Mouse (Mus musculus): ENCODE data around the gene Fam25c.

Fam25c gene

GRCm38 (mm10) chr14:34372646-34373045 lies 17.4 kb upstream of the Fam25c start:
- no peak for TF ChIP-seq GATA4 (IDR thresholded peaks at IDR 0.05; ENCODE audit: insufficient replicate concordance, low read length)

GRCm38 (mm10) chr14:34371763-34372162 lies 16.5 kb upstream of the Fam25c start:
- TF ChIP-seq GATA4 (IDR thresholded peaks at IDR 0.05; ENCODE audit: insufficient replicate concordance, low read length), result no peak

GRCm38 (mm10) chr14:34370921-34371320 lies 15.7 kb upstream of the Fam25c start:
- TF ChIP-seq GATA4 (IDR thresholded peaks at IDR 0.05; ENCODE audit: insufficient replicate concordance, low read length), result no peak

DNA sequence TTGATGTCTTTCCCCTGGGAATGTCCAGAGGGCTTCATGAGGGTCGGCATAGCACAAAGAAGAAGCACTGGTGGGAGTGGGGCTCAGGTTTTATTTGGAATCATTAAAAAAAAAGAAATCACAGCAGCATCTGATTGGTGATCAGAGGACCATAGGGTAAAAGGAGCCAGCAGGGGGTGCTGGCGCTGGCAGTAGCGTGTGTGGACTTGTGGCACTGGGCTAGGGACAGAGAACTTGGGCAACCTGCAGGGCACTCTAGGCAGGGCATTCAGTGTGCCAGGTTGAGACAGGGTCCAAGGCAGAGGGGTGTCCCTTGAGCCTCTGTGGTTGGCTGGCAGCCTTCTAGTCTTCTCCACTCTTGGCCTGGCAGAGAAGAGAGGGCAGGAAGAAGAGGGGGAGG lies 15.0 kb upstream of the Fam25c start:
- no peak for TF ChIP-seq GATA4 (IDR thresholded peaks at IDR 0.05; ENCODE audit: insufficient replicate concordance, low read length)

GRCm38 (mm10) chr14:34365147-34365507 lies 9.9 kb upstream of the Fam25c start:
- no peak for TF ChIP-seq GATA4 (IDR thresholded peaks at IDR 0.05; ENCODE audit: insufficient replicate concordance, low read length)

DNA sequence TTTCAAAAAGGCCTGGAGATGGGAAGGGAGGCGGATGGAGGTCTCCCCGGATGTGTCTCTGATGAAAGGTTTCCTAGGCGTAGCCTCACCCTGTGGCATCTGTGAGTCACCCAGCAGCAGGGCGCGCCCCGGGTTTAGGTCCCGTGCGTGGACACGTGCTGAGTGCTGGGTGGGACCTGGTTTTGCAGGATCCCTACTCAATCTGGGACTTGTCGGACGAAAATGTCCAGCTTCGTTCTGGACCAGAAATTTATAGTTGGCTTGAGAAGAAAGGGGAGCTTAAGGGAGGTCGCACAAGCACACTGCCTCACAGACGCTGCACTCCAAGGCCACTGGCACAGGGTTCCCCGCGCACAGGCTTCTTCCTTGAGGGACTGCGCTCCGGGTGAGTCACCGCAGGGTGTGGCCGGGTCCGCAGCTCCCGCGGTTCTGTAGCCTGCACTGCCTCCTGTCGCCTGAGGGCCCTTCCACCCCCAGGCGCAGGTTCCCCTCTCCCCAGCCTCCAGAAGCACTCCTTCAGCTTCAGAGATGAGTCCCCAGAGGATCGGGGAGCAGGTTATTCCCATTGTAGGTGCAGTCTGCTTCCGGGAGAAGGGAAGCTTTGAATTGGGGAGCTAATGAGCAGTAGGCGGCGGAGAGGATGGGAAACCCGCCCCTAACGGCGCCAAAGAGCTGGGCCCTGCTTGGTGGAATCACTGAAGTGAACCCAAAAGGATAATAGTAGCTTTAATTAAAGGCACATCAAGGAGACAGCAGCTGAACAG lies 8.4 kb upstream of the Fam25c start:
- TF ChIP-seq GATA4 (IDR thresholded peaks at IDR 0.05; ENCODE audit: insufficient replicate concordance, low read length), result no peak

- TF ChIP-seq GATA4 (IDR thresholded peaks at IDR 0.05; ENCODE audit: insufficient replicate concordance, low read length), result no peak
These were observed 7.7 kb upstream of the Fam25c start for GRCm38 (mm10) chr14:34362726-34363445.

DNA sequence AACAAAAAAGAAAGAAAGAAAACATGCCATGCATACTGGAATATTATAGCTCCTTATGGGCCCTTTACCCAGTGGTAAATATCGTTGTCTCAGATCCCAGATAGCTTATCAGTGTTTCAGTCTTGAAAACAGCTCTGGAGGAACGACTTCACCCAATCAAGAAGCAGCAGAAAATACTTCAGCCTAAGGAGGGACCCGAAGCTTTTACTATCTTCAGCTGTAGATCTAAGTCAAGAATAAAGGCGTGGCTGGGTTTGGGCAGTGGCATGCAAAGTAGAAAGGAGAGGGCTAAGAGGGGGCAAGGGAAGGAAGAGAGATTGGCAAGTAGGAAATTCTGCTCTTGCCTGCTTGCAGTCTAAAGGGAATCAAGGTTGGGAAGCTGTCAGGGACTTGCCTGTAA lies 6.9 kb upstream of the Fam25c start:
- TF ChIP-seq GATA4 (IDR thresholded peaks at IDR 0.05; ENCODE audit: insufficient replicate concordance, low read length), result no peak

DNA sequence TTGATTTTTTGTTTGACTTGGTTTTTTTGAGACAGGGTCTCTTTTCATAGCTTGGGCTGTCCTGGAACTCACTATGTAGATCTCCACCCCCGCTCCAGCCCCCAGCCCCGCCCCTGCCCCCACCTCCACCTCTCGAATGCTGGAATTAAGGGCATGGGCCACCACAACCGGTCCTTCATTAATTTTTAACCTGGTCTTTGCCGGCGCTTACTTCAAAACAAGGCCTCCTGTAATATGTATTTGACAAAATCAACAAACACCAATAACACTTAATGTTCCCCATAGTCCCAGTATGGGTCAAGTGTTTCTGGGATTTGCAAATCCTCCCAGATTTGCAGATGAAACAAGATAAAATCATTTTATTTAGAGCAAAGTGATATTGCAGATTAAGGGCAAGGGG lies 5.0 kb upstream of the Fam25c start:
- TF ChIP-seq GATA4 (IDR thresholded peaks at IDR 0.05; ENCODE audit: insufficient replicate concordance, low read length), result no peak

DNA sequence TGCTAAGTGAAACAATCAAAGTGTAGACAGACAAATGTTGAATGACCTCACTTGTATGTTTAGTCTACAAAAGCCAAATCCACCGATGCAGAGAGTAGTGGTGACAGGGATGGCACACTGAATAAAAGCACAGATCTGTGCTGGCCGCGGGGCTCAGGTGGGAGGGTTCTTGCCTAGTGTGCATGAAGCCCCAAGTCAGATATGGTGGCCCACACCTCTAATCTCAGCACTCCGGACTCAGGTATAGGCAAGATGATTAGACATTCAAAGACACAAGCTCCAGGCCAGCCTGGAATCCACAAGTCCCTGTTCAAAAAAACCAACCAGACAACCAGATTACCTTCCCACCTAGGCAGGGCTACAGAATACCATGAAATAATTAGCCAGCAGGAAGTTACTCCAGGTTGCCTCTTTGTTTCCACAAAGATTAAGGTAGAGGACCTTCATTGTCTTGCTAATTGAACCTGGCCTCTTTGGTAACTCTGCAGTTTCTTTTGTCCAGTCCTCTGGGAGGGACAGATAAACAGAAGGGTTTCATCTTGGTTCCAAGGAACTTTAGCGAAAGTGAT lies 4.5 kb upstream of the Fam25c start:
- no peak for TF ChIP-seq GATA4 (IDR thresholded peaks at IDR 0.05; ENCODE audit: insufficient replicate concordance, low read length)

DNA sequence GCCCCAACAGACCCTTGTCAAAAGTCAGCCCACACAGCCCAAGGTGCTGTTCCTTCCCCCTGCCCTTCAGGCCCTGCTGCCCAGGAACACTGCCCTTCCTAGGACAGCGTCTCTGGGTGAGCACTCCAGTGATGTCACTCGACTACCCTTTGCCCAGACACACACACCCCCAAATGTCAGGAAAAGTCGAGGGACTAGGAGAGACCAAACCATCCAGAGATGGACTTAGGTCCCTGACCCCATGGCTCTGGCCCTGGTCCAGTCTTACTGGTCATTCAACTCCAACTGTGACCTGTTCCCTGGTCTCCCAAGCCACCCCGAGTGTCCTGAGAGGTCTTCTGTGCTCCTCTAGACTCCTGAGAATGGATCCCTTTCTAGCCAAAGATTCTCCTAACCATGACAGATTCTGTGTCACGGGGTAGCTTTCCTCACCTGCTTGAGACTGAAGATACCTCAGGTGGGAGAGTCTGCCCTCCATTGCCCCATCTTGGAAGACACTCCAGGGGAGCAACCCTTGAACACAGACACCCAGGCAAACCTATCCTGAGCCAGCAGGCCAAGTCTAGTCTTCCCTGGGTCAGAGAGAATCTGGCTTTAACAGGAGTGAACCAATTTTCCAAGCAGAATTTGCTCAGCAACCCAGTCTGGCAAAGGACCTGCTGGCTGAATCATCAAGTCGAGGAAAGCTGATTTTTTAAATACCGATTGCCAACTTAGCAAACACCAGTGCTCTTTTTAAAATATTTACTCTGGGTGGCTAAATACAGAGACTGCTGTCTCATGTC lies 2.6 kb upstream of the Fam25c start:
- TF ChIP-seq GATA4 (IDR thresholded peaks at IDR 0.05; ENCODE audit: insufficient replicate concordance, low read length), result no peak

- TF ChIP-seq GATA4 (IDR thresholded peaks at IDR 0.05; ENCODE audit: insufficient replicate concordance, low read length), result no peak
These were observed 777 bp downstream of the Fam25c start for GRCm38 (mm10) chr14:34354456-34354855.

GRCm38 (mm10) chr14:34353326-34353725 lies 1.9 kb downstream of the Fam25c start:
- no peak for TF ChIP-seq GATA4 (IDR thresholded peaks at IDR 0.05; ENCODE audit: insufficient replicate concordance, low read length)

DNA sequence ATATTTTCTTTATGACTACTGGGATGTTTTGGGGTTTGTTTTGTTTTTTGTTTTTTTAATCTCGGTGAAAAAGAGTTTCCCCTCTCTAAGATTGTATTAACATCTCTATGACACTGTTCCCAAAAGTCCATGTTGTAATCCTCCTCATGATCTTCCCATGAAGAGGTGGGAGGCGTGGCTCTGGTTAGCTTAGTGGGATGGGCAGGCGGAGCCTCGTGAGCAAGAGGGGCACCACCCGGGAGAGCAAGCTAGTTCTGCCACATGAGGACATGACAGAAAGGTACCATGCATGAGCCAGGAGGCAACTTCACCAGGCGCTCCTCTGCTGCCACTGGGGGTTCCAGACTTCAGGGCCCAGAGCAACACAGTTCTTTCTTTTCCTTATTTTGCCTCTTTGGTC lies 2.7 kb downstream of the Fam25c start:
- TF ChIP-seq GATA4 (IDR thresholded peaks at IDR 0.05; ENCODE audit: insufficient replicate concordance, low read length), result no peak

DNA sequence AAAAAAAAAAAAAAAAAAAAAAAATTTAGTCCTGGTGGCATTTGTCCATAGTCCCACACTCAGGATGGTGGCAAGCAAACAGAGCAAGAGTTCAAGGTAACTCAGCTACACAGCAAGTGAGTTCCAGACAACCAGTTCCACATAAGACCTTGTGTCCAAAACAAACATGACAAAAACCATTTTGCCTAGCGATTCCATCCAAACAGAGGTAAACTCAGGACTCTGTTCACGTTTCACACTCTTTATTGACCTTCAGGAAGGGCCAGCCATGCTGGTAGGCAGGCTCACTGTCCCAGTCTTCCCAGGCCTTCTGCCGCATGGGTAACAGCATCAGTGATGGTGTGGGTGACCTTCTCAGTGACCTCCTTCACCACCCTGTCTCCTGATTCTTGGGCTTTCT lies 3.6 kb downstream of the Fam25c start:
- no peak for TF ChIP-seq GATA4 (IDR thresholded peaks at IDR 0.05; ENCODE audit: insufficient replicate concordance, low read length)

DNA sequence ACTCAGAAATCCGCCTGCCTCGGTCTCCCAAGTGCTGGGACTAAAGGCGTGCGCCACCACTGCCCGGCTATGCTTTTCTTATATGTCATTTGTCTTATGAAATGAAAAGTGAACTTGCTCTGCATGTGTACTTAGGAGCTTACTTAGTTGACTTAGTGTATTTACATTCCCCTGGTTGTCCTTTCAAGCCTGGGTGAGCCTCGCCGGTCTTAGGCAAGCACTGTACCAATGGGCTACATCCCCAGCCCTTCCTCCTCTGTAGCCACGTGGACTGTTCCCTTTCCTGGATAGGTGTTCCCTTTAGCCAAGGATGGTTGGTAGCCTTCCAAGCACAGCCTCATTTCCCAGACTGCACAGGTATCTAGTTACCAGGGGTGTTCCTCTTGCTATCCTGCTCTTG lies 6.2 kb downstream of the Fam25c start:
- 0 out of 2 replicates have a peak, but pooled peaks have one; percentile 10 for TF ChIP-seq GATA4 (IDR thresholded peaks at IDR 0.05; ENCODE audit: insufficient replicate concordance, low read length)
